Mouse (Mus musculus) embryonic facial prominence, embryonic 15.5 days (tissue): Measurements from ENCODE around the gene Ms4a1. TPM values are rescaled to one million over a fixed set of nuclear protein-coding genes. Genes with fewer than 3 reads are reported as not detected.
"Not testable (repeated sequence)": the region's sequence is repeated elsewhere in the genome, so short reads cannot be mapped to it uniquely, and the experiment has no call there.

Source experiments
- ATAC-seq: fragments of 200-750 bp; cut with Nextera tagmentation; 2 replicates; pipeline ENCODE4 v1.8.0; 2017; ENCODE audit warnings: low read depth, moderate TSS enrichment; ENCODE audit not compliant: insufficient number of reproducible peaks, low FRiP score, low TSS enrichment
- H3K27ac ChIP-seq: fragments of 300-500 bp; sonication (generic); replicated peaks from 2 replicates; pipeline ENCODE4 v1.5.1; 2015; ENCODE audit warnings: mild to moderate bottlenecking, inconsistent platforms
- H3K27me3 ChIP-seq: fragments of 300-500 bp; sonication (generic); 2 replicates; pipeline ENCODE4 v1.6.1; 2015; ENCODE audit warnings: inconsistent platforms
- H3K36me3 ChIP-seq: fragments of 300-500 bp; sonication (generic); 2 replicates; pipeline ENCODE4 v1.6.1; 2015; ENCODE audit warnings: mild to moderate bottlenecking, inconsistent platforms
- H3K4me1 ChIP-seq: fragments of 300-500 bp; sonication (generic); 2 replicates; pipeline ENCODE4 v1.6.1; 2015; ENCODE audit warnings: inconsistent platforms
- H3K4me2 ChIP-seq: fragments of 300-500 bp; sonication (generic); replicated peaks from 2 replicates; pipeline ENCODE4 v1.6.1; 2015; ENCODE audit warnings: mild to moderate bottlenecking, inconsistent platforms
- H3K4me3 ChIP-seq: fragments of 300-500 bp; sonication (generic); replicated peaks from 2 replicates; pipeline ENCODE4 v1.5.1; 2015; ENCODE audit warnings: mild to moderate bottlenecking, inconsistent platforms
- H3K9ac ChIP-seq: fragments of 300-500 bp; sonication (generic); 2 replicates; pipeline ENCODE4 v1.6.1; 2015; ENCODE audit warnings: inconsistent platforms
- H3K9me3 ChIP-seq: fragments of 300-500 bp; sonication (generic); replicated peaks from 2 replicates; pipeline ENCODE4 v1.6.1; 2016; ENCODE audit warnings: inconsistent platforms
- WGBS: fragments of 180-500 bp; shearing (Covaris S2); methylation state at CpG from one replicate; pipeline ENCODE4 v1.1.7; 2015; 5-methylcytosine and 5-hydroxymethylcytosine counted together
- polyA plus RNA-seq: library from polyadenylated mRNA; unstranded; fragments of >200 nt; fragmentation: Nextera tagmentation; extraction: Ambion mirVana; gene quantifications from 2 replicates; pipeline ENCODE4 v1.2.1, GENCODE M21; 2015

The Ms4a1 gene
- polyA plus RNA-seq, 1 experiment from 2014 or later, result not detected

DNA sequence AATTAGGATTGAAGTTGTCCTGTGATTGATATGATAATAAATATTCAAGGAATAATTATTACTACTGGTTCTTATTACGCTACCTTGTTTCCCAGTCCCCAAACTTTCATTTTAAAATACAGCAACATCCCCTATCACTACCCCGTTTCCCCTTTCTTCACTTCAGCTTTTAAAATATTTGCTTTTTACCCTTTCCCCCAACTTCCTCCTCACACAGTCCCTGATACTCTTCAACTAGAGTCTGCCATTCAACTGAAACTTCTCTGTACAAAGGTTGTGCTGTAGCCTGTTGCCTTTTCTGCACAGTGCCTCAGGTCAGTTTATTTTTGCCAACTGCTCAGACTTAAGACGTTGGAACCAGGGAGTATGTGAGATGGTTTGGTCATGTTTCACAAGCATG lies 2.5 kb downstream of the Ms4a1 start:
- Histone ChIP-seq H3K4me1 (no peaks in the 10 kb centered on the region), H3K27ac (no peak overlapping the region), H3K4me2 (no peak overlapping the region), H3K4me3 (no peak overlapping the region), H3K27me3 (no peaks in the 10 kb centered on the region), H3K9me3 (no peaks in the 10 kb centered on the region), H3K36me3 (no peaks in the 10 kb centered on the region), H3K9ac (no peak overlapping the region)
- 72% methylated on average over 3 of the region's 3 CpGs for WGBS
- ATAC-seq, result no peak

GRCm38 (mm10) chr19:11262932-11263331 lies 3.1 kb downstream of the Ms4a1 start:
- not testable (repeated sequence) for H3K4me1 ChIP-seq, ATAC-seq, H3K9ac ChIP-seq, H3K36me3 ChIP-seq, H3K27me3 ChIP-seq, H3K4me2 ChIP-seq, H3K9me3 ChIP-seq, H3K4me3 ChIP-seq, H3K27ac ChIP-seq
- 66% methylated on average over 4 of the region's 4 CpGs for WGBS

- Histone ChIP-seq H3K27me3 (no peaks in the 10 kb centered on the region), H3K4me3 (no peak overlapping the region), H3K36me3 (no peaks in the 10 kb centered on the region), H3K4me1 (no peaks in the 10 kb centered on the region), H3K4me2 (no peak overlapping the region), H3K27ac (no peak overlapping the region), H3K9ac (no peak overlapping the region), H3K9me3 (no peaks in the 10 kb centered on the region)
- no peak for ATAC-seq
- 88% methylated on average over 2 of the region's 2 CpGs for WGBS
Measured at GRCm38 (mm10) chr19:11261522-11261921, 4.5 kb downstream of the Ms4a1 start.

DNA sequence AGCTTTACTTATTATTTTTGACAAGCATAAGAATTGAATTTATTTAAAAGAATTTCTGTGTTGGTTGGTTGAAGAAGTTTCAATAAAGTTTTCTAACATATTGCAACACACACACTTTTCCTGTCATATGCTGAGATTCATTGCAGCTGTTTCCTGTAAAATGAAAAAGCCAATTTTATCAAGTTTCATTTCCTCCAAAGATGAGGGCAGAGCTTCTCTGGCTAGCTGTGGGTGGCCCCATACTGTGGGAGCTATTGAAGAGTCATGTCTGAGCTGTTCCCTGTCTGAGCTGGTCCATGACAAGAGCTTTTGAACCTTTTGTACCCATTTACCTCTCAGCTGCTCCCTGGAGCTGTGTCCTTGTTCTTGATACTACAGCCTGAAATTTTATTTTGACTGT lies 21.8 kb downstream of the Ms4a1 start:
- Histone ChIP-seq H3K9me3 (no peaks in the 10 kb centered on the region), H3K4me3 (no peak overlapping the region), H3K27me3 (no peaks in the 10 kb centered on the region), H3K4me1 (no peaks in the 10 kb centered on the region), H3K9ac (no peak overlapping the region), H3K4me2 (no peak overlapping the region), H3K27ac (no peak overlapping the region), H3K36me3 (no peaks in the 10 kb centered on the region)
- no peak for ATAC-seq

DNA sequence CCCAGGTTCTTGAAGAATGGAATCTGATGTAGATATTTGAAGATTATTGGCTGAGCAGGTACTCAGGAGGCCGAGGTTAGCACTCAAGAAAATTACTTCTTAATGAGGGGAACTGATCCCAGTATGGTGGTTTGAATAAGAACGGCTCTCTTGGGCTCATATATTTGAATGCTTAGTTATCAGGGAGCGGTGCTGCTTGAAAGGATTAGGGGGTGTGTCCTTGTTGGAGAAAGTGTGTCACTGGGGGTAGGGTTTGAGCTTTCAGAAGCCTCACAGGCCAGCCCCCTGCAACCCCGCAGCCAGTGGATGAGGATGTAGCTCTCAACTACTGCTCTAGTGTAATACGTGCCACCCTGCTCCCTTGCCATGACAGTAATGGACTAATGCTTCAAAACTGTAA lies 23.5 kb downstream of the Ms4a1 start:
- no peaks in the 10 kb centered on the region for H3K9me3 ChIP-seq
- no peak for ATAC-seq
- no peaks in the 10 kb centered on the region for H3K36me3 ChIP-seq
- H3K4me3 ChIP-seq, result no peak overlapping the region
- no peaks in the 10 kb centered on the region for H3K4me1 ChIP-seq
- H3K27ac ChIP-seq, result no peak overlapping the region
- H3K9ac ChIP-seq, result no peak overlapping the region
- no peaks in the 10 kb centered on the region for H3K27me3 ChIP-seq
- no peak overlapping the region for H3K4me2 ChIP-seq
- WGBS, result 51% methylated on average over 5 of the region's 5 CpGs

- Histone ChIP-seq H3K27me3 (no peaks in the 10 kb centered on the region), H3K36me3 (no peaks in the 10 kb centered on the region), H3K9ac (no peak overlapping the region), H3K27ac (no peak overlapping the region), H3K4me3 (no peak overlapping the region), H3K4me1 (no peaks in the 10 kb centered on the region), H3K9me3 (no peaks in the 10 kb centered on the region), H3K4me2 (no peak overlapping the region)
- no peak for ATAC-seq
Measured at GRCm38 (mm10) chr19:11235820-11236219, 30.2 kb downstream of the Ms4a1 start.

- H3K4me3 ChIP-seq, result no peak overlapping the region
- 57% methylated on average over 5 of the region's 5 CpGs for WGBS
- no peaks in the 10 kb centered on the region for H3K36me3 ChIP-seq
- no peaks in the 10 kb centered on the region for H3K27me3 ChIP-seq
- no peak overlapping the region for H3K9ac ChIP-seq
- no peak for ATAC-seq
- no peaks in the 10 kb centered on the region for H3K4me1 ChIP-seq
- H3K9me3 ChIP-seq, result no peaks in the 10 kb centered on the region
- H3K4me2 ChIP-seq, result no peak overlapping the region
- no peak overlapping the region for H3K27ac ChIP-seq
Measured at GRCm38 (mm10) chr19:11234921-11235735, 30.9 kb downstream of the Ms4a1 start.

GRCm38 (mm10) chr19:11234244-11234643 lies 31.8 kb downstream of the Ms4a1 start:
- H3K4me3 ChIP-seq, result no peak overlapping the region
- 73% methylated on average over 5 of the region's 5 CpGs for WGBS
- H3K27me3 ChIP-seq, result no peaks in the 10 kb centered on the region
- no peak for ATAC-seq
- no peak overlapping the region for H3K9ac ChIP-seq
- H3K27ac ChIP-seq, result no peak overlapping the region
- no peak overlapping the region for H3K4me2 ChIP-seq
- no peaks in the 10 kb centered on the region for H3K36me3 ChIP-seq
- H3K4me1 ChIP-seq, result no peaks in the 10 kb centered on the region
- H3K9me3 ChIP-seq, result no peaks in the 10 kb centered on the region

- Histone ChIP-seq H3K4me3 (no peak within 1 kb of the TSS), H3K9me3 (no peaks in the 10 kb centered on the region), H3K36me3 (no peaks in the 10 kb centered on the region), H3K9ac (no peak within 1 kb of the TSS), H3K4me1 (no peaks in the 10 kb centered on the region), H3K27me3 (no peaks in the 10 kb centered on the region), H3K4me2 (no peak within 1 kb of the TSS), H3K27ac (no peak within 1 kb of the TSS)
- no peak for ATAC-seq
- 74% methylated on average over 5 of the region's 5 CpGs for WGBS
Measured at GRCm38 (mm10) chr19:11232348-11232747, 33.7 kb downstream of the Ms4a1 start, which contains the start of gene Ms4a12. TSS of gene Ms4a12 (minus strand) at chr19:11232448.

Other genes with a start within 250 kb of the Ms4a1 start
- gene Ms4a18, start 248.2 kb downstream of the Ms4a1 start, polyA plus RNA-seq, result not detected in 2 replicates
- gene Ms4a8a, start 185.1 kb downstream of the Ms4a1 start, polyA plus RNA-seq, result not detected in 2 replicates
- gene 1700017D01Rik, start 135.4 kb downstream of the Ms4a1 start, polyA plus RNA-seq, result not detected in 2 replicates
- gene 1700025F22Rik, start 100.9 kb downstream of the Ms4a1 start, polyA plus RNA-seq, result not detected in 2 replicates
- gene Ms4a13, start 69.5 kb downstream of the Ms4a1 start, polyA plus RNA-seq, result not detected in 2 replicates
- gene Ms4a12, start 33.8 kb downstream of the Ms4a1 start, polyA plus RNA-seq, result not detected in 2 replicates
- not detected in 2 replicates for gene Ms4a5, start 17.6 kb upstream of the Ms4a1 start, polyA plus RNA-seq
- 0.08 and 0.17 TPM in 2 replicates for gene Ms4a14, start 48.2 kb upstream of the Ms4a1 start, polyA plus RNA-seq
- gene Ms4a7, start 69.9 kb upstream of the Ms4a1 start, polyA plus RNA-seq, result 11.1 and 11.2 TPM in 2 replicates
- 10.3 and 13.0 TPM in 2 replicates for gene Ms4a4a, start 109.3 kb upstream of the Ms4a1 start, polyA plus RNA-seq
- 1.1 and 1.8 TPM in 2 replicates for gene Ms4a4c, start 138.5 kb upstream of the Ms4a1 start, polyA plus RNA-seq
- gene Ms4a4b, start 177.3 kb upstream of the Ms4a1 start, polyA plus RNA-seq, result not detected in 2 replicates
- gene Ms4a6c, start 203.1 kb upstream of the Ms4a1 start, polyA plus RNA-seq, result 10.0 and 12.5 TPM in 2 replicates
- gene Gm8369, start 219.7 kb upstream of the Ms4a1 start, polyA plus RNA-seq, result 0.12 TPM in 1 of 2 replicates, not detected in the other